Comparison of ENCODE assay signal across 28 mouse cellular contexts in genomic region chr19:17775097-17775496, GRCm38 (mm10).
DNase-seq lines count a peak whose midpoint lies in the region; ATAC-seq and TF ChIP-seq lines count a peak whose summit lies in the region.
"Had no signal": no experiment of that assay in that cellular context is flagged by ENCODE, and none has a peak within 500 bp of the region (broad histone marks: within the 10 kb centered on the region; RNA-seq: fewer than 3 reads in every experiment).

No protein-coding gene starts in this region.

- peaks cover 6% of the 10 kb centered on the region; the same call in 1 of the 2 replicates for H3K4me1 ChIP-seq in intestine, embryonic 15.5 days (replicated peaks)
- peaks cover 18% of the 10 kb centered on the region for H3K4me1 ChIP-seq in intestine, postnatal 0 days (replicated peaks; ENCODE audit: control insufficient read depth, insufficient read depth, low read length)
- H3K4me1 ChIP-seq in lung, embryonic 14.5 days (ENCODE audit: insufficient read depth), result no peaks in the 10 kb centered on the region
- no peaks in the 10 kb centered on the region for H3K4me1 ChIP-seq in brown adipose tissue, adult 24 weeks (ENCODE audit: control insufficient read depth, insufficient read depth, insufficient read length, low read length)
- H3K4me1 ChIP-seq in forebrain, embryonic 12.5 days, result no peaks in the 10 kb centered on the region
- H3K4me1 ChIP-seq: forebrain, embryonic 13.5 days; heart, embryonic 10.5 days had no signal

- no peak overlapping the region for H3K4me2 ChIP-seq in intestine, embryonic 15.5 days (replicated peaks)
- no peak overlapping the region for H3K4me2 ChIP-seq in intestine, postnatal 0 days (replicated peaks; ENCODE audit: low read depth)
- no peak overlapping the region for H3K4me2 ChIP-seq in lung, embryonic 14.5 days
- no peak overlapping the region for H3K4me2 ChIP-seq in forebrain, embryonic 12.5 days
- H3K4me2 ChIP-seq: embryonic facial prominence, embryonic 13.5 days; forebrain, embryonic 13.5 days; heart, embryonic 13.5 days; hindbrain, embryonic 14.5 days had no signal

- no peaks in the 10 kb centered on the region for H3K36me3 ChIP-seq in intestine, embryonic 15.5 days
- H3K36me3 ChIP-seq in intestine, postnatal 0 days (ENCODE audit: control insufficient read depth, insufficient read depth), result no peaks in the 10 kb centered on the region
- H3K36me3 ChIP-seq in lung, embryonic 14.5 days (ENCODE audit: insufficient read depth), result no peaks in the 10 kb centered on the region
- no peaks in the 10 kb centered on the region for H3K36me3 ChIP-seq in forebrain, embryonic 12.5 days (replicated peaks)
- H3K36me3 ChIP-seq: embryonic facial prominence, embryonic 10.5 days; embryonic facial prominence, embryonic 13.5 days; heart, embryonic 10.5 days; heart, embryonic 13.5 days had no signal

- no peak overlapping the region for H3K4me3 ChIP-seq in intestine, embryonic 15.5 days (replicated peaks)
- H3K4me3 ChIP-seq in intestine, postnatal 0 days (ENCODE audit: low read depth, low read length), result no peak overlapping the region
- H3K4me3 ChIP-seq in lung, embryonic 14.5 days (ENCODE audit: low read depth, low read length), result no peak overlapping the region
- no peak overlapping the region for H3K4me3 ChIP-seq in brown adipose tissue, adult 24 weeks (ENCODE audit: insufficient read depth, low read depth, low read length)
- no peak overlapping the region for H3K4me3 ChIP-seq in forebrain, embryonic 12.5 days (replicated peaks)
- H3K4me3 ChIP-seq: embryonic facial prominence, embryonic 10.5 days; embryonic facial prominence, embryonic 13.5 days; erythroblast, embryonic 14.5 days; forebrain, embryonic 13.5 days; heart, adult 2 months; heart, embryonic 10.5 days; heart, embryonic 13.5 days had no signal

- no peaks in the 10 kb centered on the region for H3K9me3 ChIP-seq in intestine, embryonic 15.5 days
- H3K9me3 ChIP-seq in intestine, postnatal 0 days (ENCODE audit: control insufficient read depth), result no peaks in the 10 kb centered on the region
- H3K9me3 ChIP-seq in lung, embryonic 14.5 days (ENCODE audit: low read depth, low read length), result no peaks in the 10 kb centered on the region
- no peaks in the 10 kb centered on the region for H3K9me3 ChIP-seq in forebrain, embryonic 12.5 days
- H3K9me3 ChIP-seq: embryonic facial prominence, embryonic 10.5 days; embryonic facial prominence, embryonic 13.5 days; forebrain, embryonic 13.5 days; heart, embryonic 10.5 days; heart, embryonic 13.5 days had no signal

- ATAC-seq in intestine, embryonic 15.5 days, result 0 out of 2 replicates have a peak, but pooled peaks have one; percentile 3
- no peak for ATAC-seq in intestine, postnatal 0 days
- peak; percentile 63; the same call in 1 of the 2 replicates for ATAC-seq in lung, embryonic 14.5 days (ENCODE audit: insufficient read depth)
- ATAC-seq in forebrain, embryonic 12.5 days (ENCODE audit: low FRiP score), result no peak
- ATAC-seq: activated CD4-positive, CD25-positive, alpha-beta regulatory T cell, adult 4 months; forebrain, embryonic 13.5 days; forebrain, embryonic 16.5 days; hindbrain, postnatal 0 days; inflammation-experienced regulatory T-cells, adult 6 months had no signal

- peak; percentile 65 for DNase-seq in lung, embryonic 14.5 days
- DNase-seq in lung, postnatal 10 days, result no peak
- peak; percentile 4 for DNase-seq in mesoderm, embryonic 11.5 days (ENCODE audit: low read depth, low spot score)
- DNase-seq: adrenal gland, adult 8-10 months; adrenal gland, postnatal 25 days; cerebellum, adult 18-20 months; cerebellum, adult 9-10 months; cerebellum, postnatal 25 days; gastrocnemius, postnatal 10 days; gastrocnemius, postnatal 36 days; heart, adult 2 months; heart, postnatal 14 days; heart, postnatal 4 days had no signal

- H3K27ac ChIP-seq in intestine, embryonic 15.5 days, result no peak overlapping the region
- H3K27ac ChIP-seq in intestine, postnatal 0 days (ENCODE audit: low read depth, low read length), result no peak overlapping the region
- no peak overlapping the region for H3K27ac ChIP-seq in lung, embryonic 14.5 days (ENCODE audit: low read depth)
- peak overlapping the region; percentile 54 for H3K27ac ChIP-seq in brown adipose tissue, adult 24 weeks (replicated peaks; ENCODE audit: low read depth, low read length)
- H3K27ac ChIP-seq in forebrain, embryonic 12.5 days, result no peak overlapping the region
- H3K27ac ChIP-seq: embryonic facial prominence, embryonic 10.5 days; embryonic facial prominence, embryonic 13.5 days; forebrain, embryonic 13.5 days; heart, adult 2 months; heart, embryonic 10.5 days; heart, embryonic 13.5 days; hindbrain, embryonic 14.5 days; hindbrain, postnatal 0 days had no signal

- TF ChIP-seq CTCF in intestine, postnatal 0 days (IDR thresholded peaks at IDR 0.05; ENCODE audit: low read depth), result no peak
- TF ChIP-seq CTCF in lung, embryonic 14.5 days (IDR thresholded peaks at IDR 0.05; ENCODE audit: low read depth), result no peak

- 28% methylated on average over 2 of the region's 2 CpGs for WGBS in intestine, embryonic 15.5 days
- 34% methylated on average over 2 of the region's 2 CpGs for WGBS in intestine, postnatal 0 days
- 16% methylated on average over 2 of the region's 2 CpGs for WGBS in lung, embryonic 14.5 days
- 80% methylated on average over 2 of the region's 2 CpGs for WGBS in forebrain, embryonic 12.5 days

- no peaks in the 10 kb centered on the region for H3K27me3 ChIP-seq in intestine, embryonic 15.5 days (replicated peaks)
- no peaks in the 10 kb centered on the region for H3K27me3 ChIP-seq in intestine, postnatal 0 days (replicated peaks; ENCODE audit: control insufficient read depth, insufficient read depth, low read length)
- no peaks in the 10 kb centered on the region for H3K27me3 ChIP-seq in lung, embryonic 14.5 days (ENCODE audit: insufficient read depth, low read length)
- no peaks in the 10 kb centered on the region for H3K27me3 ChIP-seq in forebrain, embryonic 12.5 days
- H3K27me3 ChIP-seq: embryonic facial prominence, embryonic 13.5 days; forebrain, embryonic 13.5 days; heart, embryonic 13.5 days had no signal

- H3K9ac ChIP-seq in intestine, embryonic 15.5 days, result no peak overlapping the region
- H3K9ac ChIP-seq in intestine, postnatal 0 days (ENCODE audit: low read depth, low read length), result no peak overlapping the region
- no peak overlapping the region for H3K9ac ChIP-seq in lung, embryonic 14.5 days
- no peak overlapping the region for H3K9ac ChIP-seq in forebrain, embryonic 12.5 days
- H3K9ac ChIP-seq: embryonic facial prominence, embryonic 13.5 days; forebrain, embryonic 13.5 days; heart, embryonic 13.5 days; hindbrain, embryonic 14.5 days had no signal

Comparison
In these comparisons a context has a peak if more than half of its experiments do, and no peak if none do; other contexts are left out.
1. ATAC-seq: peak in intestine, embryonic 15.5 days (single experiment) and lung, embryonic 14.5 days (single experiment); none in intestine, postnatal 0 days (single experiment) and forebrain, embryonic 12.5 days (single experiment).